Mouse (Mus musculus) bone marrow, adult 2 months (tissue): Measurements from ENCODE around the gene Trex1.

Experiments
- CTCF ChIP-seq: fragments of 200-500 bp; IDR thresholded peaks from 2 replicates; pipeline ENCODE4 v1.5.1; 2011; ENCODE audit warnings: low read length, control low read depth; ENCODE audit not compliant: control insufficient read depth, insufficient read depth
- POLR2A ChIP-seq: fragments of 200-500 bp; IDR thresholded peaks from 2 replicates; pipeline ENCODE4 v1.6.1; 2011; ENCODE audit warnings: low read depth, mild to moderate bottlenecking, control low read depth, low read length, borderline replicate concordance; ENCODE audit not compliant: control insufficient read depth

DNA sequence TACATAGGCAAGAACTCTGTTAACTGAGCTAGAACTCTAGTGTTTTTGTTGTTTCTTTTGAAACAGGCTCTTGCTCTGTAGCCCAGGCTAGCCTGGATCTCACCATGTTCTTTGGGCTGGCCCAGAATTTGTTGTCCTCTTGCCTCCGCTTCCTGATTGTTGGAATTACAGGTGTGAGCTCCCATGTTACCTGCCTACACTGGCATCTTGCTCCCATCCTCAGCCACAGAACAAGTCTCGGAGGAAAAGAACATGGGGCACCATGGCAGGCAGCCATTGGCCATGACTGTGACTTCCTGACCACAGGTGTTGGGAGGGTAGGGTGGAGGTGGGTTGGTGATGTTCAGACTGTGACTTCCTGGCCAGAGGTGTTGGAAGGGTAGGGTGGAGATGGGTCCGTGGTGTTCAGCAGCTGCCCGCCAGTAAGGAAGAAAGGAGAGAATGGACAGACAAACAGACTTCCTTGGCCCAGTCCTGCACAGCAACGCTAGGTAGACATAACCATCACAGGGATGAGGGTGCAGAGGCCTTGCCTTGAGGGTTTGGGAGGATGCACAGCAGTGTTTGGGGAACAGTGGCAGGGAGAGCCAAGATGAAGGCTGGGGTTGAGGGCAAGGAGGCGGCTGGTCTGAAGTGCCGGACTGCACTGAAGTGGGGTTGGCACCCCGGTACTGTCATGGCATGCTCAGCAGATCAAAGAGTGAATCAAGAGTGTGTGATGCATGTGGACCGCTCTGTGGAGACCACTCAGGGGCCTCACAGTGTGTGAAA lies 6.9 kb downstream of the Trex1 start:
- TF ChIP-seq CTCF = no peak
- 0 out of 2 replicates have a peak, but pooled peaks have one; percentile 24 for TF ChIP-seq POLR2A
